Mouse (Mus musculus) heart, postnatal 25 days (tissue): ENCODE measurements at regions not wholly inside any gene's neighbourhood (a gene's known extent, or its start where the extent isn't known, plus 50 kb on each side); places are given as distances from the start of the nearest gene placed in this dataset.

Experiments used
- DNase-seq: peaks from one replicate; pipeline ENCODE4 v3.0.0; 2022; ENCODE audit warnings: low spot score
- intact Hi-C: fragments of 180-260 bp; cut with DNase I; formaldehyde crosslinking; loops from one replicate; pipeline ENCODE4 v1.15.1; 2025

DNA sequence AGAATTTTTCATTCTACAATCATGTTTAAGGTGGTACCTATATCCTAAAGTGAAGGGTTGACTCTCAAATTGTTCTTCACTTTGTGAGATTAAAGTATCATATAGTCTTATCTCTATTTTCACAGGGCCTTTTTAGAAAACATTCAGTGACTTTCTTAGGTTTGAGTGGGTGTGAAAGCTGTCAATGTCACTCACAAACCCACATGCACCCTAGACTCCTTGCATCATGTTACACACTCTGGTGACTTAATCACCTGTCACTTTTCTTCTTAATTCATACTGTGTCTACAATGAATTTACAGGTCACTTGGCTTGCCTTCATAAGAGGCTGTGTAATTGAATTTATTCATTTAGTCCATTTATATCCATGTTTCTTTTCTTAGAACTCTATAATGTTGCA lies 1026.8 kb upstream of the Alcam start:
- DNase-seq = no peak
- intact Hi-C loops = no loop called here

DNA sequence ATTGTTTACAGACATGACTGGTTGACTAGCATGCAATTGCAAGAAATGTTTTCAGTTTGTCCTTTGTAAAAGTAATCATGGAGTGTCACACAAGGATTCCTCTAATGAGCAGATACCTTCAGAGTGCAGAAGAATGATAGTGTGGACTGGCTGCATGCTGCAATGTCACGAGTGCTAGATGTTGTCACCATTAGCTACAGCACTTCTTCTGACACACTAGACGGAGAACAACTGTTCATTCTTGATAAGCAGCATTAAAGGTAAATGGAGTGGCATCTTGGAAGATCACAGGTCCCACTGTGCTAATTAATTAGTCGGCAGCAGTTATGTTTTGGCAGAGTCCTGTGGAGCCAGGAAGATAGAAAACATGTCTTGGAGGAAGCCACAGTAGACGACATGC lies 985.6 kb upstream of the Alcam start:
- DNase-seq = no peak
- intact Hi-C loops = no loop called here

GRCm38 (mm10) chr16:53418416-53418815 lies 964.5 kb upstream of the Alcam start:
- intact Hi-C loops = no loop called here
- DNase-seq = no peak

GRCm38 (mm10) chr16:53385176-53385575 lies 931.3 kb upstream of the Alcam start:
- DNase-seq = no peak
- intact Hi-C loops = no loop called here

DNA sequence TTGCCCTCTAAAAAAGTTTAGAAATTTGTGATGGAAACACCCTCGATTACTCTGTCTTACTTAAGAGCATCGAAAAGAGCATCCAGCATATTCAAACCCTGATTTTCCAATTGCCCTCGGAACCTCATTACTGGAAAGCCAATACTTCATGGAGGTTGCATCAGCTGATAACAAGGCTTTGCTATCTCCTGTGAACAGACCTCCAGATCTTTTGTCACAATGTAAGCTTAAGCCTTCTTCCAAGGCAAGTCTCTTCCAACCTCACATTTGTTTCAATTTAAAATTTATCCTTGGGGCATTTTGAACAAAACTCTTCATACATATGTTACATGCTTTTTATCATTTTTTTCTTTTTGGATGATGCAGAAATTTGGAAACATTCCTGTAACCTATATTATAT lies 888.3 kb upstream of the Alcam start:
- intact Hi-C loops = no loop called here
- no peak for DNase-seq

DNA sequence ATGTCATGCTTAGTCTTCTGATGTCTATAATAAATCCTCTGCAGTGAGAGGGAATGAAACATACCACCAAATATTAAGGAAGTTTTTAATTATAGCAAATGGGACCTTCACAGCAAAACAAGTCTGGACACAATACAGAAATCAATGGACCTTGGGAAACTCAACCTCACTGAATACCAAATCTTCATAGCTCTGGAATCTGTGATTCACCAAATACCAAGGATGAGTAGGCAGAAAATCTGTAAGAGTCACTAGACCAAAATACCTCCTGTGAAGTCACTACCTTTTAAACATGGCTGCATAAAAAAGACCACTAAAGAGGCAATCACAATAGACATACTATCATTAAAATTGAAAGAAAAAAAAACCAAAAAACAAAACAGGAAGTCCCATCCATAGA lies 872.5 kb upstream of the Alcam start:
- intact Hi-C loops = no loop called here
- no peak for DNase-seq

GRCm38 (mm10) chr16:53292081-53292480 lies 838.2 kb upstream of the Alcam start:
- intact Hi-C loops = no loop called here
- no peak for DNase-seq

- DNase-seq = no peak
- intact Hi-C loops = no loop called here
These were observed 828.1 kb upstream of the Alcam start for GRCm38 (mm10) chr16:53282014-53282413.

DNA sequence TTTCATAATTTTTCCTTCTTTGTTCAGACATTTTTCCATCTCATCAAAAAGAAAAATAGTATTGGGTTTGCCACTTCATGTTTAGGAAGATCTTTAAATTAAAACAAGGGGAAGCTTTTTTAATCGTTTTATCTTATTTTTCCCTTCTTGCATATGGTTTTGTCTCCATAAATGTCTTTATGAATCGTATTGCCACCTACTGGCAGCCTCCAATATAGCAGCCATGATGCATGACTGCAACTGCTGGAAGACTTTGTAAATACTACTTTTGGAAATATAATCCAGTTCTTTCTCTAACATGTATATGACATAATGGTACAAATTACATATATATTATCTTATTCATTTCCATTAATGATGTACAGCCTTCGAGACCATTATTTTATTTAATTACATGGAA lies 812.2 kb upstream of the Alcam start:
- no peak for DNase-seq
- intact Hi-C loops = loop anchor here (1.0 to 10.0 kb wide), 3 partner anchors 811 to 1949 kb away; partner anchors contain the start of gene Alcam

DNA sequence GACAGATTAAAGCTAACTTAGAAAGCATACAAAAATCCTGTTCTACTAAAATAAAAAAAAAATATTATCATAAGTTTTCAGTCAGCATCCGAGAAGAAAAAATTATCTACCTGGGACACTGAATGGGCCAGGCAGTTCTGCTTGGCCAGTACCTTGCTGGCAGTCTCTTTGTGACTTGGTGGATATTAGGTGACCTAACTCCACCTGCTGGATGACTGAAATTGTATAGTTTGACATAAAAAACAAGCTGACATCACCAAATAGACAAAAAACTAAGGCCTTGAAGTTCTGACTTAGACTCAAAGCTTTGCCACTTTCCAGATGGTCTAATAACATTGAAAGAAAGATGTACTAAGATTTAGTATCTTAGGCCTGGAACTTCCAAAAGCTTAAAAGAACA lies 791.5 kb upstream of the Alcam start:
- intact Hi-C loops = no loop called here
- DNase-seq = no peak

DNA sequence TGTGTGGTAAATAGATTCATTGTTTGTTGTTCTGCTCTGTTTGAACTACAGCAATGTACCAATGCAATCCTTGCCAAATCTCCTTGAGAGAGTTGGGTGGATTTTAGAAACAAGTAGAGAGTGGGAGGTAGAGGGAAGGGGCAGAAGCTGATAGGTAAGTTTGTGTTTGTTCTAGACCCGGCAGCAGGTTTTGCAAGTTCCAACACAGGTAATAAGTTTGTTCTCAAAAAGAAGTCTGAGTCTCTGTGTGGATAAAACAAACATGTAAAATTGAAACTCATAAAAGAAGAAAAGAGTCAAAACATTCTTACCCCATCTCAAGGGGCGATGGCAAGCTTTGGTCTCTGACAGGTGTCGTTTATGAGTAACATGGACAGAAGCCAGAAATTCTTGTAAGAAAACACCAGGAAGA lies 788.3 kb upstream of the Alcam start:
- intact Hi-C loops = no loop called here
- no peak for DNase-seq

DNA sequence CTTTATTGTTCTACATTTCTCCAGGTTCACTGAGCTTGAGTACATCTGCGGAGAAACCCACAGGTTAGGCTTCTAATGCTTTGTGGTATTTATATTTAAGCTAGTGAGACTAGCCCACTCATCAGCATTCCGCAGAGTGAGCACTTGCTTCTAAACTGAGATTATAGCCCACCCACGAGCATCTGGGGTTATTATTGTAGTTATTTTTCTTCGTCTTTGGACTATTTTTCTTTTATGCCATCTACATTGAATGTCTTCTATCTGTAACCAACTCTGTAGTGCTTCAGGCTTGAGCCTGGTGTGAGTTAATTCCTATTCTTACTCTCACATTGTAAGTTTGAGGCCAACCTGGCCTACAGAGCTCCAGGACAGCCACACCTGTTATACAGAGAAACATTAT lies 765.0 kb upstream of the Alcam start:
- intact Hi-C loops = no loop called here
- DNase-seq = no peak

- DNase-seq = no peak
- intact Hi-C loops = no loop called here
These were observed 747.6 kb upstream of the Alcam start for GRCm38 (mm10) chr16:53201449-53201848.

DNA sequence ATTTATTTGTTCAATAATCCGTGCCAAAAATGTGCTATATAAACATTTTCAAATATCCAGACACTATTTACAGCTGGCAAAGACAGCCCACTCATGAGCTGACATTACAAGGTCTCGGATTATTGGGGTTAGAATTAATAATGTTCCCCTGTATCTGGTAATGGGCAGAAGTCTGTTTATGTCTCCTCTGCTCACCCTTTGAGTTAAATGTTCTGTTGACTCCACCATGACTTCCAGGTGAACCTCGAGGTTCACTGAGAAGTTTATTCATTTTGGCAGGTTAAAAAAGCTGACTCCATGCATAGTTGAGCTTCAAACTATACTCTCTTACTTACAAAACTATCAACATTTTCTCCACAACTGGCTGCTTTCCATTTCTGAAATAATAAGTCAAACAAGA lies 732.6 kb upstream of the Alcam start:
- intact Hi-C loops = no loop called here
- no peak for DNase-seq

DNA sequence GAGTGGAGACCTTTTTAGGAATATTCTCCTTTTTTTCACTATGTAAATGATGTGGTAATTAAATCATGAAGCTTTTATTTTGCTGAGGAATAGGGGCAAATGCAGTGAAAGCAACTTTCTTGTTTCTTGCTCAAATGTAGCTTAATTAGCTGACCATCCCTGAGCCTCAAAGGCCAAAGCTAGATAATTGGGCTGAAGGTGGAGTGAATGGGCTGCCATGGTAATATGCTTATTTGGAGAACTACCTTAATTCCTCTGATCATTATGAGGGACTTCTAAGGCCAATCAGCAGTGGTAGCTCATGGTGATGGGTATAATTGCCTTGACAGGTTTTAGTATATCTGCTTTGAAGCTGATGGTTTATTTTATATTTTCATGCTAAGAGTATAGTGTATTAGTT lies 702.5 kb upstream of the Alcam start:
- intact Hi-C loops = no loop called here
- DNase-seq = no peak

DNA sequence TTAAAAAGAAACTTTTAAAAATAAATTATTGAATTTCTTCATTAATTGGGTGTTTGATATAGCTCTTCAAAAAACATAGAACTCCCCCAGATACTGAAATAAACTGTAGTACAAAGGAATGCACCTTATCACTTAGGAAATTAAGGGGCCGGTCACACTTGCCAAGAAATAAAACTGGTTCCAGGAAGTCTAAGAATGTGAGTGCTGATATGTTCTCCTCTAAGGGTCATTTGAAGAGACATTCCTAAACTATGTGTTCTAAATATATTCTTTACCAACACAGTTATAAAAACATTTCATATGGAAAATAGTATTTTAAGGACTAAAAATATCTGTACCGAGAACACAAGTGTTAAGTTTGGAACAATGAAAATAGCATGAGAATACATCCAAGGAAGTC lies 676.8 kb upstream of the Alcam start:
- no peak for DNase-seq
- intact Hi-C loops = no loop called here

DNA sequence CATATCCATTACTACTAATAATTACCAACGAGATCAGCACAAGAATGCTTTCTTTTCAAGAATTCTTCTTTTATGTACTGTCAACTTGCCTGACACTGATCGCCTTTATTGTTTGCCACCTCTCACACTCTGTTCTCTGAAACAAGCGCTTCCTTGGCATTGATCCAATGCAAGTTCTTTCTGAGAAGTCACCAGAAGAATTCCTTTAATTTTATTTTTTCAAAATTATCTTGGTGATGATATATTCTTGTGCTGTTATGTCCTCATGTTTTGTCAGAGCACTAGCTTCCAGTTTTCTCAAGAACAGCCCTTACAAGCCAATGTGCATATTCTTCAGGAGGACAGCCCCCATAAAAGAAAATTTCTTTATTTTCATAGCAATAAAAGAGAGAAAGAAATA lies 654.9 kb upstream of the Alcam start:
- intact Hi-C loops = no loop called here
- no peak for DNase-seq

GRCm38 (mm10) chr16:53095396-53095929 lies 641.6 kb upstream of the Alcam start:
- no peak for DNase-seq
- intact Hi-C loops = no loop called here

- DNase-seq = no peak
- intact Hi-C loops = no loop called here
These were observed 620.1 kb upstream of the Alcam start for GRCm38 (mm10) chr16:53073856-53074568.

DNA sequence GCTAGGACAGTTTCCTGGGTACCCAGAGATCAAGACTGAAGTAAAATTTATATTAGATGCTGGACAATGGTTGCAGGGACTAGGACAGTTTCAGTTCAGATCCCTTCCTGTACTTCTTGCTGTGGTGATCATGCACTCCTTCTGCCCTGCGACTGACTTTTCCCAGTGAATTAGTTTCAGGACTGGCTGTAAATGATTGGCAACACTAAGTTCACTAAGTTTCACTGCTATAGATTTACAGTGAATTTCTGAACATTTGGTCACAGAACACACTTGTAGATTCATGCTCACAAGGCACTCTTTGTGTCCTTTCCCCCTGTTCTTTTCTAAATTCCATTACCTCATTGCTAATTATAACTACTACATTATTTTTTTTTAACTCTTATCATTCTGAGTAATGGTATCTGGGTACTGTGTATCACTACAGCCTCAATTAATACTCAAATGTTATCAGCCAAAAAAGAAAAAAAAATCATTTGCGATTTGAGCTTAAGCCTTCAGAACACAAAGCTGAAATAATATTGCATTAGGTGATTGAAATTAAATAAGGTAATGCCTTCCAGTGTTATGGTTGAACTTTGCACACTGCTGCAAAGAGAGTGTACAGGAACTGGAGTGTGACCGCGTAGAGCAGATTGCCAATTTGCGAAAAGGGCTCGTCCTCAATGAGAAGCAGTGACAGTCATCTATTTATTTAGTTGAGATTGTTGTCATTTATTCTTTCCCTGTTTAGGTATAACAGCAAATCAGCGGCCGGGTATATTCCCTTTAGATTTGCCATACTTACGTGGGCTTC lies 618.2 kb upstream of the Alcam start:
- intact Hi-C loops = no loop called here
- DNase-seq = no peak

DNA sequence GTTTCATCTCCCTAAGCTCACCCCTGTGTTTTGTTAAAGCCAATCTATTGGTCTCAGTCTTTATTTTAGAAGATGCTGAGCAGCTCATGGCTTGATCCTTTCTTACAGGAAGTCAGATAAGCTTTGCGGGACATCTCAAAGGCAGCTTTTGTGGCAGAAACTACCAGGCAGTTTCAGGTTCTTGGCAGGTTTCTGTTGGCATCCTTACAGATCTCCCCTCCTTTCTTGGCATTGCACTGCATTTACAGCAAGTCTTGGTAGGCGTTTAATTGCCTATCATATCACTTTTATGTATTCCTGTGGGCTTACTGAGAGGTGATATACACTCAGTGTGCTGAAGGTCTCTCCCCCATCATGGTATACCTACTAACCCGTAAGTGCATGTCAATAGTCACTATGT lies 610.3 kb upstream of the Alcam start:
- intact Hi-C loops = no loop called here
- no peak for DNase-seq
